Mouse (Mus musculus) gastrocnemius, adult 18-20 months (tissue): Measurements from ENCODE around the gene Anxa5. TPM values are rescaled to one million over a fixed set of nuclear protein-coding genes. Genes with fewer than 3 reads are reported as not detected.

Experiments
- DNase-seq: peaks from one replicate; pipeline ENCODE4 v3.0.0; 2021; ENCODE audit warnings: low spot score
- long read RNA-seq, 2 experiments: library from polyadenylated mRNA; stranded (forward); transcript quantifications; one replicate each; pipeline ENCODE4 v2.0.0; 2021
- total RNA-seq, 2 experiments: library from RNA; stranded (reverse); gene quantifications; 2 replicates each; pipeline ENCODE4 v1.2.3; 2021

Anxa5 gene
- 10 to 100 TPM; 35.6 to 47.6 TPM for total RNA-seq
- long read RNA-seq, experiment 1, transcript Anxa5-201 (13 exons, 1,731 nt) = major isoform, 69 of 73 reads
- long read RNA-seq, experiment 1, partial matches to known transcripts = 2 of 73 reads
- long read RNA-seq, experiment 1, other reads (novel, unspliced or antisense) = 2 of 73 reads
- long read RNA-seq, experiment 2, transcript Anxa5-201 (13 exons, 1,731 nt) = major isoform, 39 of 42 reads
- long read RNA-seq, experiment 2, partial matches to known transcripts = 2 of 42 reads
- long read RNA-seq, experiment 2, other reads (novel, unspliced or antisense) = 1 of 42 reads

DNA sequence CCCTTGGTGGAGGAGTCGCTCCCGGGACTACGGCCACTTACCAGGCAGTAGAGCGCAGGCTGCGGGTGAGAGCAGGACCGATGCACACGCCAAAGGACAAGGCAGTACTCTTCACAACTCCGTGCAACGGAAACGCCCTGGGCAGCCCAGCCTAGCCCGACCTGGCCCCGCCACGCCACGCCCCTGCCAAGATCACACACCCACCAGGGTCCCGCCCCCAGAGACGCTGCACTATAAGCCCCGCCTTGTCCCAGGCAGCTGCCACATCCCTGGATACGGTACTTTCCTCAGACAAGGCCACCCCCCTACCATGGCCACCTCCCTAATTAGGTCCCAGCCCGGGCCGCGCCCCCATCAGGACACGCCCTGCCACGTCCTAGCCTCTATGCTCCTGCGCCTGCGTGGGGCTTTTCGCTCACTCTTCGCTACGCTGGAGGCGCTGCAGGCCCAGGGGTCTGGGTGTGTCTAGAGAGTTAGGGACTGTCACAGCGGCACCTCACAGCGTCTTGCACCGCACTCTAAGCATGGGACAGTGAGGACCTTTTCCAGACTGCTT is at the start of gene Anxa5, which contains the start of gene 1810062G17Rik:
Gene Anxa5, minus strand, starts transcription at position 363 of the 556 bp plus-strand sequence.
Gene 1810062G17Rik, plus strand, starts transcription at position 406 of the 556 bp plus-strand sequence.
- DNase-seq = peak; percentile 99

DNA sequence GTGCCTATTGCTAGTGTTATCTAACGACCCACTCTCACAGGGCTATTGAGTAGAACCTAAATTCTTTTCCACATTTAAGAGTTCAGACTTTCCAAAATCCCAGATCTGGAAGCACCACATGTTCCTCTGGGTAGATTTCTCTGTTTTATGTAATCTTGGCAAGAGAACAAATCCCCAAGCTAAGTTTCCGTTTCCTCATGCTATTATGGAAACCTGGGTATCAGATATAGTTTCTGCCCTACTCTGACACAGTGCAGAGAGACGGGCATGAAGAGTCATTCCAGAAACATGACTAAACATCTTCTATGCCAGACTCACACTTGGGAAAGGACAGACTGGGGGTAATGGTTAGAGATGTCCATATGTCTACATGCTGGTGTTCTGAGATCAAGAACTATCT is 48.8 kb upstream of the Anxa5 start:
- DNase-seq = no peak

DNA sequence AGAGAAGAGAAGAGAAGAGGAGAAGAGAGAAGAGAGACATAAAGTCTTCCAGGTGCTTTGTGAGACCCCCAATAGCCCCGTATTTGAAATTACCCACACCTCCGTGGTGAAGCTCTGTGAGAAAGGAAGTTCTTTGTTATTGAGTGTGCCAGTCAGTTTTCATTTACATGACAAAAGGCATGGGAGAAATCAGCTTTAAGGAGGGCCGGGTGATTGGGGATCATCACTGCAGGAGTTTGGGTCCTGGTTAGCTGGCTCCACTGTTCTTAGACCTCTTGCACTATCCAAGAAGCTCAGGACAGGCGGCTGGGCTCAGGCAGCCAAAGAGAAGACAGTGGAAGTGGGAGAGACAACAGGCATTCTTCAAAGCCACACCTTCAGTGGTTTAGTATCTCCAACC is 46.4 kb upstream of the Anxa5 start:
- DNase-seq = no peak

DNA sequence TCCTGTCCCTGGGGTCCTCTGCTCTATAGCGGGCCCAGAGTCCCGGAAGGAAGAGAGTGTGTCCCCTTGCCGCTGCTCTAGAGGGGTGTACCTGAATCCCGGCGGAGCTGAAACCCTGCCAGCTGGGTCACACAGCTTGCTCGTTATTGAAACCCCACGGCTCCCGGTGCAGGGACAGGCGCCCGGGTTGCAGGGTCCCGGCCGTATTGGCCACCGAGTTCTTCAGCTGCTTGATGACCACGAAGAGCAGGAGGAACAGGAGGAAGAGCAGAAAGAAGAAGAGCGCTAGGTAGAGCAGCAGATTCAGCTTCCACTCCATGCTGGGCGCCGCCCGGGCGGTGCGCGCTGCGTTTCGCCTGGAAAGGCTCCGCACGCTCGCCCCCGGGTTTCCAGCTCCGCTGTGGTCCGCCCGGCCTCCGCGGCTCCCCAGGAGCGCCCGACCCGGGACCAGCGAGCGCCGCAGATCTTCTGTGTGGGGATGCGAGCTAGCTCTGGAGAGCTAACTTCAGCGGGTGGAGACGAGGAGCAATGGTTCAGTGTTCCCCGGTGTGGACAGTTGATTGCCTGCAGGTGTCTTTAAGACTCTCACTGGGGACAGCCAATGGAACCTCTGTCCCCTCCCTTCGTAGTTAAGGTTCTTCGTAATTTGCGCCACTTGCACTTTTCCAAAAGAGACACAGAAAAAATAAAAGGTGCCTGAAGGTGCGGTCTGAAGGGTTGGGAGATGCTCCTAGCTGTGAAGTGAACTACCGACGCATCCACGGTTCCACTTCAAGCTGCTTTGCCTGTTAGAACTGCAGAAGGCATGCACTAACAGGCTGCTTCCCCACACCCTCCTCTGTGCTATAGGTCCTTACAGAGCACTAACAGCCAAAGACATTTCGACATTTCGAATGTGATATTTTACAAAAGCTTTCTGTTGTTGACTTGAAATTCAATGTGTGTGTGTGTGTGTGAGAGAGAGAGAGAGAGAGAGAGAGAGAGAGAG is 45.7 kb upstream of the Anxa5 start, which contains the start of gene Gm11549:
Gene Gm11549, minus strand, starts transcription at position 741 of the 988 bp plus-strand sequence.
- DNase-seq = no peak

DNA sequence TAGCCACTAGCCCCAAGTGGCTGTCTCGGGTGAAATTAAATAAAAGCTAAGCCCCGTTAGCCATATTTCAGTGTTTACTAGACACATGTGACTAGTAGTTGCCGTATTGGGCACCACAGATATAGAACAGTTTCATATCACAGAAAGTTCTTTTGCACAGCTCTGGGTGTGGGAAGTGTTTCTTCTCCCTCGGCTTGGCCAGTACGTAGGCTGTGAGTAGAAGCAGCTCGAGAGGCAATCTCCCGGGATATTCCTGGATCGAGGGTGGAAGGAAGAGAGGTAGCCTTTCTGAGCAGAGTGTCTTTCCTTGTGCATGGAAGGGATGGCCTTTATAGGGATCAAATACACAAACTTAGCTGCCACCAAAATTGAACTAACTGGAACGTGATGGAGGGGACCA is 40.5 kb upstream of the Anxa5 start:
- no peak for DNase-seq

DNA sequence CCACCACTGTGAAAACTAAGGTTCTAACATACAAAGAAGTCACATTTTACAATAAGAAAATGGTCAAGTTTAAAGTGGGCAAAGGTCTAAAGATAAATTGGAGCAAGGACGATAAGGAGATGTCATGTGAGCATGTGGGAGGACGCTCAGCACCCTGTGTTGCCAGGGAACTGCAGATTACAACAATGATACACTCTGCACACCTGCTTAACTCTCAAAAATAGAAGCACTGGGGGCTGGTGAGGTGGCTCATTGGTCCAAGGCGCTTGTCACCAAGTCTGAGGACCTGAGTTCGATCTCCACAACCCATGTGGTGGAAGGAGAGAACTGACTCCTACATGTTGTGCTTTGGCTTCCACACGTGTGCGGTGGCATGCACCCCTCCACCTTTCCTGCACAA is 35.8 kb upstream of the Anxa5 start:
- DNase-seq = no peak

DNA sequence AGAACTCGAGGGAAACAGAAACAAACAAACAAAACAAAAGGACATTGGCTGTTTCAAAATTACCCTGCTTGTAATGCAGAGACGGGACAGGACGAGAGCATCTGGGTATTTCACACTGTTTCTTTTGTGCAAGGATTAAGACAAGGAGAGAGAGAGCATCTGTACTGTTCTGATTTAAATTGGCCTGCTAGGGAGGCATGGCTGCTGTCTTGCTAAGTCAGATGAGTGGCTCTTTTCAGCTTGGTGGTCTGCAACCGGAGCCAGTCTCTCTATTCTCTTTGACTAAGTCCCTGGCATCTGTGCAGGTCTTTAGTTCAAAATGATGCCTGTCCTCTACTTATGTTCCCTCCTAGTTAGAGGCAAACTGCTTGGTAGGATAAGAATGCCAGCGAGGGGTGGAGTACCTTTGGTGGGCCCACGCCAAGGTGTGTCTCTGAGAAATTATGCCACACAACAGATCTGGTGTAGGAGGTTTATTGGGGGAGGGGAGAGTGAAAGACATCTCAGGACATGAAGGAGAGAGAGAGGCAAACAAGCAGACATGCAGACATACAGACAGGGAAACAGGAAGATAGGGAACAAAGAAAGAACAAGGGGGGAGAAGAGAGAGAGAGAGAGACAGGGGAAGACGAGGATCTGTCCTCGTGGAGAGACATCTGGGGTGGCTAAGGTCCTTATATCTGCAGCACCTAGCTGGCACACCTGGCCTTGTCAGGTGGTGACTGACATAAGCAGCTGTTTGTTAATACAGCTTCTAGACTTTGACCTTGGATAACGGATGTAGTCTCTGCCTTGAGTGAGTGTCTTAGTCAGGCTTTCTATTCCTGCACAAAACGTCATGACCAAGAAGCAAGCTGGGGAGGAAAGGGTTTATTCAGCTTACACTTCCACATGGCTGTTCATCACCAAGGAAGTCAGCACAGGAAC is 30.4 kb upstream of the Anxa5 start:
- no peak for DNase-seq

DNA sequence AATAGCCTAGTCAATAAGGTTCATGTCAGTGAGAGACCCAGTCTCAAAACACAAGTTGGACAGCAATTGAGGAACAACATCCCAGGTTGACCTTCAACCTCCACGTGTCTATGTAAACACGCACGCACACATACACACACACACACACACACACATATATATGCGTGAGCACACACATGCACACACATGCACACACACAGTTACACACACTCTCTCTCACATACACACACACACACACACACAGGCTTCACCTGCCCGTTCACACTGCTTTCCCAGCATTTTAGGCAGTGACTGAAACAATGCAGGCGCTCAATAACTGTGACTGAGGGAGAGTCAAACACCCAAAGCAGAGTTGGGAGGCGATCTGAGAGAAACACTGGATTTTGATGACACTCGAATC is 29.6 kb upstream of the Anxa5 start:
- no peak for DNase-seq

DNA sequence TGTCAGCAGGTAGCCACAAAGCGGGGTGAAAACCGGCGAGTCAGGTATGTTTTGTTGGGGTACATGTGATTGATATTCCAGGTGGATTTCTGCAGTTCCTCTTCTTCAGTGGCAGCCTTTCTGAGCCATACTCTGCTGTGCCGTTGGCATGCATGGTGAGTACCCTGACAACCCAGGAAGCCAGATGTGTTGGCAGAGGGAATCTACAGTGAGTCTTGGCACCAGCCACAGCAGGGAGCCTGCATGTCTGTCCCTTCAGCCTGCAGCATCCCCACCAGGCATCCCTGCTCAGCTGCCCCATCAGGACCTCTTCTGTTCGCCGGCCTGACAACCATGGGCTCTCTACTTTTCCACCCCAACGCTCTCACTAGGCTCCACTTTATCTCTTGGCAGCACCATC is 25.9 kb upstream of the Anxa5 start:
- no peak for DNase-seq

DNA sequence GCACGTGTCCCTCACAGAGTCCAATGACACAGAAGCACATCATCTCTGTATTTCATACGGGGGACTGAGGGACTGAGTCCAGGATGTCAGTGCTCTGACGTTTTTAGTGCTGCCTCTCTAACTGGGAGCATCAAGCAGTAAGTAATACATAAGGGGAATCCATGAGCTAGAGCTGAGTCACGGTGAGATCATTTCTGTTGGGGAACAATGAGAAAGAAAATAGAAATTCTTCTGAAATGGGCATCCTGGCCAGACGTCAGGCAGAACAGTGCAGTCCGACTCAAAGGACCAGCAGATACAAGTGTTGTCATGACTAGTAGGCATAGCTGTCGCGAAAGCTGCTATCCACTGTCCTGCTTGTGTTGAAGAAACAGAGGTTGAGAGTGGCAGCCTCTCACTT is 25.3 kb upstream of the Anxa5 start:
- no peak for DNase-seq

DNA sequence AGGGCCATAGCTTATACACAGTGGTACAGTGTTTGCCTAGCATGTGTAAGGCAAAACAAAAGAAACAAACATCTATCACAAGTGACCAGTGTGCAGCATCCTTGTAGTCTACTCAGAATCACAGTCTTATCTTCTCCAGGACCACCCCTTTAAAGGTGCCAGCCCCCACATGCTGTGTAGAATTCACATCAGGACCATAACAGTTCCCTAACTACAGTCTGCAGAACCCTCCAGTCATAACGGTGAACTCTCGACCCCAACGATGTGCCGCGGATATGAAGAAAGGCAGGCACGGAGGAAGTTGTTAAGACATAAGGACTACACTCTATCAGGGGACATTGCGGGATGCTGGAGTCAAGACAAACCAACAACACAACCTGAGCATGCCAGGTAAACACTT is 23.7 kb upstream of the Anxa5 start:
- DNase-seq = no peak

DNA sequence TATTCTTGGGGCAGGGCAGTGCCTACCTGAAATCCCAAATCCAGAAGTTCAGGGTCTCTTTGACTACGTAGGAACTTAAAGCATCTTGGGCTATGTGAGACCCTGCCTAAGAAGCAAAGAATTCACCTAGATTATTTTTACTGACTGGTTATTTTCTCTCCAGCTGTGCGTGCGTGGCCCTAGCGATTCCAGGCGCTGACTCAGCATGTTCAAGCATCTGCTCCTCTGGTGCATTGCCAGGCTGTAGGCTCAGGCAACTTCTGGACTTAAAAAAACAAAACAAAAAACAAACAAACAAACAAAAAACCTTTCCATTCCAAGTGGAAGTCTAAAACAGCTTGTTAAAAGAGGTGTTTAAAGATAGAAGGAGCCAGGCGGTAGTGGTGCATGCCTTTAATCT is 22.5 kb upstream of the Anxa5 start:
- DNase-seq = no peak

DNA sequence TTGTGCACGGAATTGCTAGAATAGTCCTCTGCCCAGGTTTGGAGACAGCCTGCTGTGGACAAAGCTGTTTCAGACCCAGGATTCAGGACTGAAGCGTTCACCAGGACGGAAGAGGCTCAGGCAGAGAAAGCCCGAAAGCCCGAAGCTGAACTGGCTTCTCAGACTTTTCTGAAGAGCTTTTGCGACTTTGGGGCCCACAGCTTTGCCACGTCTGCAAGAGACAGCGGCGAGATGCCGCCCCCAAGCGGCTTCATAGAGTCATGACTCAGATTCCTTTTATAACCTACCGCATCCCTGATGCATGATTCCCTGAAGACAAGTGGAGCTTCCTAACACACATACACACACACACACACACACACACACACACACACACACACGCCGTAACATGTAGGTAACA is 21.1 kb upstream of the Anxa5 start:
- peak; percentile 67 for DNase-seq

DNA sequence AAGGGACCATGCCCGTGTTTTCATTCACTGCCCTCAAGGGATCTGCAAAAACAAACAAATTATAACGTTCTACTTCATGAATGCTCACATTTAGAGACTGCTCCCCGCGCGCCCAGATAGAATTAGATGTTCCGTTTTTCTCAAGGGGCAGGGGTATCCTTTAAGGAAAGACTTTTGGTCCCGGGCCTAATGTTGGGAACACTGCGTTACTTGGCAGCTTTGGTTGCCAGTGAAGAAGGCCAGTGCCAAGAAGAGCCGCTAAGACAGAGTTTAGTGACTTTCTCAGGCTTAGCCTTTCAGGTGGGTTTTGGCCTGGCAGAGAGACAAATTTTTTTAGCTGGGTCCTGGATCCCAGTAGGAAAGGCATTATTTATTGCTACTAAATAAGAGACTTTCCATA is 20.6 kb upstream of the Anxa5 start:
- DNase-seq = peak; percentile 18

DNA sequence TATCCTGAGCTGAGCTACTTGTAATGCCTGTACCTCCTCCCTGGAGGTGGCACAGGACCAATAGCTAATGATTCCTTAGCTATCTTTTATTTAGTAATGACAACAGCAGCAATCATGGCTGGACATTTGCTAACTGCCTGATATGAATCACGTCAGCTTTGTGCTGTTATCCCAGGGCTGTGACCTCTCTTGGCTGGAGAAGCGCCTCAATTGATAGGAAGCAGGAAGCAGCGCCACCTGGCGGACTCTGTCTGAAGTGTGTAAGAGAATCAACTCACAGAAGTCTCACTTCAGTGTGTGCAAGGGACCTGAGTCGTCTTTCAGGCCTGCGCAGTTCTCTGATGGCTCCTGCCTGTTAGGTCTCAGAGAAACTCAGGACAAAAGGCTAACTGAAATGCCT is 19.7 kb upstream of the Anxa5 start:
- peak; percentile 93 for DNase-seq

DNA sequence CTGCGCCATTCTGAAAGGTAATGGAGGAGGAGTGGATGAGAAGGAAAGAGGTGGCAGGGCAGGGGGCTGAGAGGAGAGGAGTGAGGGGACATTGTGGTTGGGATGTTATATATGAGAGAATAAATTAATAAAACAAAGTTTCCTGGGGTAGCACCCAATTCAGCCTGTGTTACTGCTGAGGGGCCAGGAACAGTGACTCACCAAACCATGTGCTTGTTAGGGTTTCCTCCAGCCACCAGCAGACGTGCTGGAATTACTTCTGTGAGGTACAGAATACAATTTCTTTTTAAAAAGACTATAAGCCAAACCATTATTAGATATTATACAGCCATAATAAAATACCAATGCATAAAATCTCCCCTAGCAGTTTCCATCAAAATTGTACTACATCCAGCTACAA is 18.9 kb upstream of the Anxa5 start:
- no peak for DNase-seq

DNA sequence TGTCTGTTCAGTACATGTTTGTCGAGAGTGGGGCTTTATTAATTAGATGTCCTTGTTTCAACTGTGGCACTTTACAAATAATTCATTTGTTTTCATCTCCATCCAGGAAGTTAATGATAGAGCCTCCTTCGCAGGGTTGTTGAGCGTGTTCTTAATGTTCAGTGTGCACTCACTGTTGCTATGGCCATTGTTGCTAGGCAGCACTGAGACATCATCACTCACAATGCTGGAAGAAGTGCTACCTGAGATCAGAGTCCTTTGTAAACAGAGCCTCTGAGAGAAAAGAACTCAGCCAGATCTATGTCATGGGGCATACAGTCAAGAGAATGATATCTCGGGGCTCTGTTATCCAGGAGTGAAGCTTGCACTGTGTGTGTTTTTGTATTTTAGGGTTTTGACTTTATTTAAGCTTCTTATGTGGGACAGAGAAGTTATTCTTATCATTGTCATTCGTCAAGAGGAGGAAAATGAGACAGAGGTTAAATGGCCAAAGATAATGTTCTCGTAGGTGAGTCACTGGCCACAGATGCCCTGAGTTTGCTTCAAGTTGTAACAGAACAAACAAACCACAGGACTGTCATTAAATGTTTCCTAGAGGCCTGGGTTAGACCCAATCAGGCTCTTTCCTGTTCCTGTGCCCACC is 18.1 kb upstream of the Anxa5 start:
- no peak for DNase-seq

DNA sequence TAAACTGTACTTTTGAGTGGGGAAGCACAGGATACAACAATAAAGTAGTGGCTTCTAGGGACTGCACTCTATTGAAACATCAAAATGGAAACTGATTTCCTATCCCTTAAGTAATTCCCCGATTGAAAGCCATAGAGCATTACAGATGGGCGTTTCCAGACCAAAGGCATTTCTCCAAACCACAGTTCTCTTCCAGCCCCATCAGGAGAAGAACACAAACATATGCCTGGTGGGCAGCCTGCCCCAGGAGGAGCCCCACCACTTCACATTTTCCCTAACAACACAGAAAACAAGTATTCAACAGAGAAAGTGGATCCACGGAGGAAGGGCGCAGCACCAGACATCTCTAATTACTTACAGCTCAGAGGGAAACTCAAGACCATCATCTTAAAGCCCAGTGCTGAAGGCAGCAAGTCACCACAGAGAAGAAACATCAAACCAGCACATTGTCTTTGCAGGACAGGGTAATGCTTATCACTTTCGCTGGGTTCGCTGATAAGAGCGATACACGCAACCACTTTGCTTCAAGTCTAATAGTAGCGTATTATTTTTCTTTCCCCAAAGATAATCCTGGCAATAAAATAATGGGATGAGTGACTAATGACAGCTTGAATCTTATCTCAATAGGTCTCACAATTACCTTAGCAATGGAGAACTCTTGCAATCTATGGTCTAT is 17.2 kb upstream of the Anxa5 start:
- no peak for DNase-seq

DNA sequence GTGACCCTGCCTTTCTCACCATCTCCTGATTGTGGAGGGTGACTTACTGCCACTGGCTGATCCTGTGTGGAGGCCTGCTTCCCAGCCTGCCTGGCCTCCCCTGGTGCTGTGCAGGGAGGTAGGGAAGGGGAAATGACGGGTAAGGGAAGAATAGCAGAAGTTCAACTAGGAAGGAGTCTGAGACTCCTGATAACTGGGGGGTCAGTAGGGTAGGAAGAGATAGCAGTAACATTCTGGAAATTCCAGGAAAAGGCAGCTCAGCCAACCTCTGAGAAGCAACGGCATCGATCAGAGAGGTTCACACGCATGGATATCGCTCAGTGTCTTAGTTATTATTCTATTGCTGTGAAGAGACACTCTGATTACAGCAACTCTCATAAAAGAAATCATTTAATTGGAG is 15.8 kb upstream of the Anxa5 start:
- no peak for DNase-seq

DNA sequence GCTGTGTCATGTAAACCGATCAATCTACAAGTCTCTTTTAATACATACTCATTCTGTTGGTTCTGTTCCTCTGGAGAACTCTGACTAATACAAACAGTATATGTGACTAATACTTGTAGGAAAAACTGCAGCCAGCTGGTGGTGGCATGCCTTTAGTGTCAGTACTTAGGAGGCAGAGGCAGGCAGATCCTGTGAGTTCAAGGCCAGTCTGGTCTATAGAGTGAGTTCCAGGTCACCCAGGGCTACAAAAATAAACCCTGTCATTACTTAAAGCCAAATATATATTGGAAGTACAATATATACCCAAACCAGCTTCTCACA is 13.9 kb upstream of the Anxa5 start:
- DNase-seq = no peak
